Mouse (Mus musculus): ENCODE measurements around the gene Cyb5r4.

The Cyb5r4 gene

DNA sequence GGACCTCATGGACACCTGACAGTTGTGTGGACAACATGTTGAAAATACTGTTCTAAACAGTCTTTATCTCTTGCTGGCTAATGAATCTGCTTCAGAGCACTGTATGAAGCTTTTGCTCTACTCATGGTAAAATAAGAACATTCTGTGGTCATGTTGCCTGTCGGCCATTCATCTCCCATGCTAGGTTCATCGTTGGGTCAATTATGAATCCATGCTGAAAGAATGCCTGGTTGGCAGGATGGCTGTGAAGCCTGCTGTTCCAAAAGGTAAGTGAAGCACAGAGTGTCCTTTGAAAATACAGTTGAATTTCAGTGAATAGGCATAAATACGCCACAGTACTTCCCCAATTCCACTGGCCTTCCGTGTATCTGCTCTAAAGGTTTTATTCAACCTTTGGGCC is 10.4 kb downstream of the Cyb5r4 start:
- 84% methylated on average over 4 of the region's 4 CpGs for WGBS

DNA sequence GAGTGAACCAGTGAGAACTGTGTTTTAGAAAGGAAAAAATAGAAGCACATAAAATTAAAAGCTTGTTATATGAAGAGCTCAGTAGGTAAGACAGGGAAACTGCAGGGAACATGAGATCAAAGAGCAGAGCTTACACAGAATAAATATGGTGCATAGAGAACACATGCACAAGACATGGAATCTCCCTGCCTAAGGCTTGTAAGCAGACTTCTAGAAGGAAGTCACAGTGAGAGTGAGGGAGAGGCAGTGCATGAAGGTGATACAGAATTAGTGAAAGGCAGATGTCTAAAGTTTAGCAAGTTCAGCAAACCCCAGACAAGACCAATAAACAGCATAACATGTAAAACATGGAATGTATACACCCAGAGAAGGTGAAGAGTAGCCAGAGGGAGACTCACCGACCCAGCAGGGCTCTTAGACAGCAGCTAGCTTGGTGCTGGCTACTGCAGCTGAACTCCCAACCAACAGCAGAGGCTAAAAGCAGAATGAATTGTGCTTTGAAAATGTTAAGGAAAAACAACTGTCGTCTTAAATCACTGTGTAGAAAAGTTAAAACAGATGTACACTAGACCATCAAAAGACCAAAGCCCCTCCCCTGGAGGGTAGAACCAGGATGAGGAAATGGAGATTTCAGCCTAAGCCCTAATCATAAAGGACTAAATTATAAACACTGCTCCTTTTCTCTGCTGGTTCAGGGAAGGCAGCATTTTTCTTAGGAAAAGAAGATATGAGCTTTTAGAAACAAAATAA is 13.2 kb downstream of the Cyb5r4 start:
- WGBS: 71% methylated on average over 2 of the region's 2 CpGs

DNA sequence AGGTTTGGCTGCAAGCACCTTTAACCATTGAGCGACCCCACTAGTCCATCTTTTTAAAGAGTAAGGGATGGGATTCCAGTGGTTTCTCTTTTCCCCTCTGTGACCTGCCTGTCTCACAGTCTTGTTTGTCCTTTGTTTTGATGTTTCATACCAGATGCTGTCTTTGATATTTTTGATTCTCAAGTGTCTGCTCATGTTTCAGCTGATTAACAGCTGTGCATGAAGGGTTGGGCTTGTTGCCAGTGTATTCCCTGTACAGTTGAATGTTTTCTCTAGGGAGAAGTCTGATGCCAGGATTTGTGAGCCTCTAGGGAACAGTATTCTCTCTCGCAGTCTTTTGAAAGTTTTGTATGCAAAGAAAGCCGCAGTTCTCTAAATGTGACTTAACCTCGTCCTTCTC is 27.6 kb downstream of the Cyb5r4 start:
- 51% methylated on average over 4 of the region's 4 CpGs for WGBS

DNA sequence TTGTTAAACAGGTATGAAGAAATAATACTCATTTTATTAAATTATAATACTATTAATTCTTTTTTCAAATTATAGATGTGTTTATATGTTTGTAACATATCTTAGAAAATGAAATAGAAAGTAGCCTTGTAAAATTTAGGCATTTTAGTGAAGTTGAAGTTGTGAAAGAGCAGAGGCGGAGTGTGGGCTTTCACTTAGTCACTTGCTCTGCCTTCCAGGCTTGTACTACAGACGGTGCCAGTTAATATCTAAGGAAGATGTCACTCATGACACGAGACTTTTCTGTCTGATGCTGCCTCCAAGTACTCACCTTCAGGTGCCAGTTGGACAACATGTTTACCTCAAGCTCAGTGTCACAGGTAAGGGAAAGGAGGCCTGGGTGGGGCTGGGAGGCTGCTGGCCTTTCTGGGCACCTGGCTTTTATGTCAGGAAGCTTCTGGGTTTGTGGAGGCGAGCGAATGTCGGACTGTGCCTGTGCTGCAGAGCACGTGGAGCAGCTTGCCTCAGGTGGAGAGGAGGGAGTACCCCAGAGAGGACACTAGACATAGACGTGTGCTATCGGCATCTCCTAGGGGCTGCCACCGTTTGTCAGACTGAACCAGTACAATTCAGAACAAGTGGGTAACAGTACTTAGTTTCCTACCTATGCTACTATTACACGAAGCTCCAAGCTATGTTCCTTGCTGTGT is 33.9 kb downstream of the Cyb5r4 start:
- 61% methylated on average over 11 of the region's 11 CpGs for WGBS

DNA sequence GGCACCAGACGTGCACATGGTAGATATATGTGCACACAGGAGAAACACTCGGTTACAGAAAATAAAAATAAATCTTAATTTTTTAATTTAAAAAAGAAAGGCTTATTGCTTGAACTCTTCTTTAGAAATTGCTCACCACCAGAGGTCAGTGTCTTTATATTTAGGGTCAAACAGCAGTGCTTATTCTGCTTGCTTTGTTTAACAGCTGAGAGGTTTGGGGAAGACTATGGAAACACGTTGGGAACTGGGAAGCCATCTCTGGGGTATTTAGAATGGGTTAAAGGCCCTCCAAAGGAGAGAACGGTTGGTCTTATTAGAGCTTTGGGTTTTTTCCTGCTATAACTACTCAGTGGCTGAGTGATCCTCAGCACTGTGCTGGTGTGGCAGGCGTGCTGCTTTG is 40.5 kb downstream of the Cyb5r4 start:
- WGBS: 77% methylated on average over 5 of the region's 5 CpGs

DNA sequence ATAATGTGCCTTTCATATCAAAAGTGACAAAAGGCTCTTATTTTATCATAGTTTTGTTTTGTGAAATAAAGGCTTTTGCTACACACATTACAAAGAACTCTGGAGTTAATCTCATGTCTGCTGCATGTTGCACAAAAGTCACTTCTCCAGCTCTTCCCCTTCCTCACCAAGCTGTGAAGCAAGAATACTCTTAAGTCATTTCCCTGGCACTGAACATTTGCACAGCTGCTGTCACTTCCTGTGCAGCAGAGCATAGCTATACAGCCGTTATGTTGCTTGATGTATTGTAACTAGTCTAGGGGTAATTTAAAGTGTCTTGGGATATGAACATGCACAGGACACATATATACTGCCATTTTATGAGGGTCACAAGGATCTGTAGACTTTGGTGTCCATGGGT is 46.3 kb downstream of the Cyb5r4 start:
- 65% methylated on average over 1 of the region's 1 CpGs for WGBS

DNA sequence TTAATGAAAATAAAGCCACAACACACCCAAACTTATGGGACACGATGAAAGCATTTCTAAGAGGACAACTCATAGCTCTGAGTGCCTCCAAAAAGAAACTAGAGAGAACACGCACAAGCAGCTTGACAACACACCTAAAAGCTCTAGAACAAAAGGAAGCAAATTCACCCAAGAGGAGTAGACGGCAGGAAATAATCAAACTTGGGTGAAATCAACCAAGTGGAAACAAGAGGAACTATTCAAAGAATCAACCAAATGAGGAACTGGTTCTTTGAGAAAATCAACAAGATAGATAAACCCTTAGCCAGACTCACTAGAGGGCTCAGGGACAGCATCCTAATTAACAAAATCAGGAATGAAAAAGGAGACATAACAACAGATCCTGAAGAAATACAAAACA is 49.8 kb downstream of the Cyb5r4 start:
- 96% methylated on average over 3 of the region's 3 CpGs for WGBS

DNA sequence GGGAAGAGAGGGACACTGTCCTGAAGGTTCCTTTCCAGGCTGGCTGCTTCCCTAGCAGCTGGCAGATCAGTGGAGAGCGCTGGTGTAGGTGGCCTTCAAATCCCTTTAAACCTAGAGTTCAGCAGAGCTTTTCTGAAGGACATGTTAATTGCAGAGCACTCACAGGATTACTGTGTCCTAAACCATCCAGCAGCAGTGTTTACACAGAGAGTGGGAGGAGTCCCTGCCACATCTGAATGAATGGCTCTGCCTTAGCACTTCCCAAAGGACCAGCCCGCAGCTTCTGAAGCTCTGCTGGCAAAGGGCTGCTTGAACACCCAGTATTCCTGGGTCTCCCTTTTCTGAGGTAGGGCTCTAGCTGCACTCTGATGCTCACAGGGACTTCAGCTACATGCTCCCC is 56.1 kb downstream of the Cyb5r4 start:
- 65% methylated on average over 2 of the region's 2 CpGs for WGBS

DNA sequence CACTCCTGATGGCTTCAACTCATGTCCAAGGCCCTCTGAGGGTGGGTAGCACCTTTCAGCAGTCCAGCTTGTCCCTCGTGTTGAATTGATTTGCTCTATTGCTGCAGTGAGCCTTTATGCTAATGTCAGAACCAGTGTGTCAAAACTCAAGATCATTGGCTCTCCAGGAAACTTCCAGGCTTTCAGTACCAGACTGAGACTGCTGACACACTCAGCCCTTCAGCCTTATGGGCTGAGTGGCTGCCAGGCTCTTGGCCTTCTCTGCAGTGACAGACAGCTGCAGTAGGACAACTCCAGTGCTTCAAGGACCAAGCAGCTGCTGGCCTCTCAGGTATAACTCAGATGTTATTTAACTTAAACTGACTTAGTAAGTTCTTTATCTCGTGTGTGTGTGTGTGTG is 57.7 kb downstream of the Cyb5r4 start:
- 60% methylated on average over 2 of the region's 2 CpGs for WGBS

DNA sequence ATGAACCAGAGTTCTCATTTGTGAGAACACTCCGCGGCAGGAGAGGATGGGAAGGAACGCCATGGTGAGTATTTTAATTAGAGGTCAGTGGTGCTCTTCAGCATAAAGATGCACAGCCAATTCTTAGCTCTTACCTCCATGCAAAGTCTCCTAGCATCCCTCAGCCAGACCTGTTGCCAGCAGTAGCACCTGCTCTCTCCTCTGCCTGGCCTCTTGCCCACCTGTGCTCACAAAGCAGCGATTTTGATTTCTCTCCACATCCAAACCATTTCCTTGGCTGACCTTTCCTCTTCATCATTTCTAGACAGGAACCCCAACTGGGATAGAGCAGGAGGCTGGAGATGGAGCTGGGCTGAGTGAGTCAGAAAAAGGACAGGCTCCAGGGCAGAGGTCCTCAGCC is 65.2 kb downstream of the Cyb5r4 start:
- 84% methylated on average over 4 of the region's 4 CpGs for WGBS

DNA sequence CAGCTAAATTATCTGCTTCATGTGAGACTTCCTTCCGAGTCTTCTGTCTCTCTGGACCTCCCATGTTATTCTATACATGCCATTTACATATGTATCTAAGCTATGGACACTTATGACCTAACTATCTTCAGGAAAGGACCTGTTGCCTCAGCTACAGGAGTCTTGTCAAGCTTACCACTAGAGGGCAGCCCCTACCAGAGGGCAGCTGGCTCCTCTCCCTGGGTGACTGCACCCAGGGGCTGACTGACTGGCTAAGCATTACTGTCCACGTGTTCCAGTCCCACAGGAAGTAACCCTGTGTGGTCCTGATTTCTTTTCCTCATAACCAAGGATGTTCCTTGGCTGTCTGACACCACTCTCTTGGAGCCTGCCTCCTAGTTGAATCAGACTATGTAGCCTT is 76.2 kb downstream of the Cyb5r4 start:
- 54% methylated on average over 2 of the region's 2 CpGs for WGBS

DNA sequence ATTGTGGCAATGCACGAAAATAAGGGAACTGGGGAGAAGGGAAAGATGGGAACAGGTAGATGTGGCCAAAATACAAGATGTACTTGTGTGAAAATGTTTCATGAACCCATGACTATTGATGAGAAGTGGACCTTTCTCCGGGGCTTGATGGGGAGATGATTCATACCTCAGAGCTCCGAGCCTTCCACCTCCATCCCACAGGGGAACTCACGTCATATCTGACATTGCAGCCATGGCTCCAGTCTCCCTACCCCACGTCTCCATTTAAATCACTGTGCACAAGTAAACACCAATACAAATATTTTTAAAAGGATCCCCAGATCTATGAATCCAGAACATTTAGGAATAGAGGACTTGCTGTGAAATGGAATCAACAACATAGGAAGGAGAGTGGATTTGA is 93.2 kb downstream of the Cyb5r4 start:
- WGBS: 53% methylated on average over 5 of the region's 5 CpGs

DNA sequence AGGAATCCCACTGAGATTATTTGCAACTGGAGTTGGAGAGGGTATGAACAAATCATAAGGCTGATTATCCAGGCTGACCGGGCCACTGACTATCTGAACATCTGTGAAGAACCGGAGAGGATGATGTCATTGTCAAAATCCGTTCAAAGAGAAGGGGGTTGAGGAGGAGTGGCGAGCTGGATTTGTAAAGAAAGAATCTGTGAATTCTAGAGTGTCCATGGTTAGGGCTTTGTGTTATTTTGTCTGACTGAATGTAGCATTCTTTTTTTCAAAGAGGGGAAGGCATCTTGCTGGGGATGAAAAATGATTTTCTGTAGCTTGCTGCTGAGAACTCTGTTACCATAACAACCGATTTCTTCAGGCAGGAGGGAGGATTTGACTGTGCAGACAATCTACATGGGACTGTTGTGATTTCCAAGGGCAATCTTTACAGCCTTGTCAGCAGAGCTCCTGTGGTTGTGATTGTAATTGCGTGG is 93.7 kb downstream of the Cyb5r4 start:
- 22% methylated on average over 6 of the region's 6 CpGs for WGBS

DNA sequence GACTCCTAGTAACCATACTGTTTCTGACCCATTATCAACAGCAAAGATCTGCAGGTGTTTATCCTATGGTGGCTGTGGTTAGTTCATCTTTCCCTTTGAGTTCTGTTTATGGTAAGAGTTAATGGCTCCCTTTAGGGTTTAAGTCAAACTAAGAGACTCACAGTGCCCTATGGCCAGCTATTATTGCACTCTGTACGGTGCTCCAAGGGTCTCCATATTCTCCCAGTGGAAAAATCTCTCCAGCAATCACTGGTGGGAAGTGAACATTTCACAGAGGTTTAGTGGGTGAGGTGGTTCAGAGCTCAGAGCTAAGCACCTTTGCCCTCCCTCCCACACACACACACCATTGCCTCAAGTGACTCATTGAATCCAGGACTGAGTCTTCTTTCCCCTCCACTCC is 94.2 kb downstream of the Cyb5r4 start:
- WGBS: 88% methylated on average over 1 of the region's 1 CpGs

DNA sequence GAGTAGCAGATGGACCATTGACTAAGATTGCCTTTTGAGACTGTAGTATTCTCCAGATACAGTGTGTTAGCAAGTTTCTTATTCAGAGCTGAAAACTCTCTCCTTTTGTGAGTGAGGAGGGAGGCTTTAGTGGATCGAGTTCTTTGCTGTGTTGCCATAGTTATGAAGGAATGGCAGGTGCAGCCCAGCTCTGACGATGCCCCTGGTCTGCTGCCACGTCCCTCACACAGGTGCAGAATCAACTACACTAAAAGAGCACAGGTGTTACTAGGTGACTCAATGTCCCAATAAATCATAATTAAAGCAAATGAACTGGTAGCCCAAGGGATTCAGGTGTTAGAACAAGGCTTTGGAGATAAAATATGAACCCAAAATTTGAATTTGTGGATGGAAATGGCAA is 97.2 kb downstream of the Cyb5r4 start:
- WGBS: 52% methylated on average over 3 of the region's 3 CpGs

DNA sequence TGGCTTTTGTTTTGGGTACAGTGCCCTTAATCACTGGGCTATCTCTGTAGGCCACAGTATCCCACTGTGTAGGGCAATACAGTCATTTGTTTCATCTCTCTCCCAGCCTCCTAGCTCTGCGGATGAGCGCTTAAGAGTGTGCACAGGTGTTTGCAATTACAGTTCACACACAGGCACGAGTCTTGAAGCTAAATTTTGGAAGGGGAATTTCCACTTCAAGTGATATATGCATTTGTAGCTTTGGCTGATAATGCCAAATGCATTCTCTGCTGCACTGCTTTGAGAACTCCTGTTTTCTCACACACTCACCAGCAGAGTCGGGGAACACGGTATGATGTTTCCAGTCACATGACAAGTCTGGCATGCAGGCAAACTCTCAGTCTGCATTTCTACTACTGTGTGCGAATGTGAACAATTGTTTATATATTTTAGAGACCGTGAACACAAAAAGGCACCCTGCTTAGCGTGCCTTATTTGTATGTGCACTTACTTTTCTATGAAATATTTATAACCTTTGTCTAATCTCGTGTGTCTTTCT is 100.2 kb downstream of the Cyb5r4 start:
- WGBS: 46% methylated on average over 9 of the region's 9 CpGs

DNA sequence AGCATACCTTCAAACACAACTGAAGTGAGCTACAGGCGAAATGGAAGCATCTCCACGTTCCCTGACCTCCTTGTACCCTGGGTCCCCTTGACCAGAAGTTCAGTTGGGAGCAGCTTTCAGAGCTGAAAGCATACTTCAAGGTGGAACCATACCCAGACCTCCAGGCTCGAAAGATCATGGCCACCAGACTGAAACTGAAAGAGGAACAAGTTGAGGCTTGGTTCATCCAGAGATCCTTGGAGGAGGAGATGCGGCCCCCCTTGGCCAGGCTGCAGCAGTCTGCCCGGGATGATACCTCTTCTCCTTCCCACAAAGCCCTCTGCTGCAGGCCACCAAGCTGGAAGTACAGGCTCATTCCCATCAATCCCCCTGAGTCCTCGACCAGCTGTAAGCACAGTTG is 105.2 kb downstream of the Cyb5r4 start:
- 79% methylated on average over 6 of the region's 6 CpGs for WGBS
